Mouse (Mus musculus) spleen, postnatal 14 days (tissue): Measurements from ENCODE around the gene Cenpi.

Source experiments
- DNase-seq, 2 experiments: peaks; one replicate each; pipeline ENCODE4 v3.0.0; 2021 to 2022; ENCODE audit warnings: low spot score in 2 of 2

Cenpi gene

DNA sequence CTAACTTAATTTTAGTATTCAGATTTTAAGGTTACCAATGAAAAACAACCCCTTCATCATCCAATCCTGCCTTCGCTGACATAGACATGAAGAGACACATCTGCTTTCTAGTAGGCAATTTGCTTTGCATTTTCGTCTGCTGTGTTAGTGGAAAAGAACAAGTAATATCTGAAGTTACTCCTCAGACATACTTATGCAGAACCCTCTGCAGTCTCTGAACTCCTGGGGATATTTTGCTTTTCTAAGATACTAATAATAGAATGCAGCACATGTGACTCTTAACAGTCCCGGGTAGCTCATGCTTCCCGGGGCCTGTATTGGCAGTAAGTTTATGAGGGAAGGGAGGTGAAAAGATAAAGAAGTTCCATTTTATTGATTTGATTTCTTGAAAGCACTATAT is 54.3 kb downstream of the Cenpi start:
- no peak for DNase-seq

DNA sequence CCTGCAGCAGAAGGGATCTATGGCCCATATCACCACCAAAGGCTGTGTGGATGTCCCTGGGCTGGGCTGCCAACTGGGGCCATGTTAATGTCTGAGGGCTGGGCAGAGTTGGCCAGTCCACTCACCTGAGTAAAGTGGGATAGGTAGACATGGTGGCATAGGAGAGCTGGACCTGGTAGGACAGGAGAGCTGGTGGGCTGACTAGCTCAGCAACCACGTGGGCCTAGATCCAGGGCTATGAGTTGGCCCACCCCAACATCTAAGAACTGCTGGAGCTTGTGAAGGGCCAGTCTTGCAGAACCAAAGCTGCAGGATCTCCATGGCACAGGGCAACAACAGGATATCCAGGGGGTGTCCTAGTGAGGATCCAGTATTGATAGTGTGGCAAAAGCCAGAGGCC is 57.5 kb downstream of the Cenpi start:
- no peak for DNase-seq

GRCm38 (mm10) chrX:134366547-134366946 is 58.7 kb downstream of the Cenpi start:
- no peak for DNase-seq

- DNase-seq: no peak
Observed at GRCm38 (mm10) chrX:134371279-134371678, 63.4 kb downstream of the Cenpi start.

- DNase-seq: no peak
Observed at GRCm38 (mm10) chrX:134374190-134374589, 66.3 kb downstream of the Cenpi start.

DNA sequence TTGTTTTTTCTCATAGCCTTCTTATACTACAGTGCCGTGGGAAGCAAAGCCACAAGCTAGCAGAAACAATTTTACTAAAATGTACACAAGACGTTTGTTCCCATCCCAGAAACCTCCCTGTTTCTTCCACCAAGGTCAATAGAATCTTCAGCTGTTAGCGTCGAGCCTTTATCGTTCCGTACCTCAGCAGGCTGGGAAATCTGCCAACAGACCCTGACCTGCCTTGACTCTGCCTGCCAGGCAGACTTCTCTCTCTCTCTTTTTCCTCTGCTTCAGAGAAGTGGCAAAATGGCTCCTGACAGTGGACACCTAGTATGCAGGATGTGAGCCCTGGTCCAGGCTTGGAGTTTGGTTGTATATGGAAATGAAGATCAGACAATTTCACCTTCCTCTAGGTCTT is 77.0 kb downstream of the Cenpi start:
- no peak for DNase-seq

DNA sequence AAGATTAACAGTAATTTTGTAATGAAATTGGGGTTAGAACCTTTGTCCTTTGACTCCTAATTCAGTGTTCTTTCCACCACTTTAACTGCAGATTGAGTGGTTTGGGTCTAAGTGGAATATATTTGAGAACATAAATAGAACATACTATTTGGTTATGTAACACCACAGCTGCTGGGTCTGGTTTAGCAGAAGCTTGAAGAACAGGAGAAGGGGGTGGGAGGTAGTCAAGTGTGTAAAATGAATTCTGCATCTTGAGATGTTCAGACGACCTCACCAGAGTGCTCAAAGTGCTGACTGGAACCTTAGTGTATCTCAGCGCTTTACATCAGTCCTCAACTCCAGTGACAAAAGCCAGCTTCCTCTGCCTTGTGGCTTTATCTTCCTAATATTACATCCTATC is 91.1 kb downstream of the Cenpi start:
- DNase-seq: no peak

GRCm38 (mm10) chrX:134403863-134404583 is 96.1 kb downstream of the Cenpi start, which contains the start of gene Drp2:
TSS of gene Drp2 (plus strand) at chrX:134404551.
- no peak for DNase-seq

DNA sequence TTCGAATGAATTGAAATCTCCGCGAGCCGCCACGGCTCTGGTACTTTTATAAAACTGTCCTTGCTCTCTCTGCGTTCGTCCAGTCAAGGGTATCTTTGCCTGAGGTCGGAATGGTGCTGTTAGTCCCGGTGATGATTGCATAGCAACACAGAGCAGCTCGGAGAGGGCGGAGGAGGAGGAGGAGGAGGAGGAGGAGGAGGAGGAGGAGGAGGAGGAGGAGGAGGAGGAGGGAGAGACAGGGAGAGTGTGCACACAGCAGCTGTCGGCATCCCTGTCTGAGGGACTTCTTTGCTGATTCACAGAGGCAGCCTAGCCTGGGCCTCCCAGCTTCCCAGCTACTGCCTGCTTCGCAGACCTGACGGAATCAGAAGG is 96.7 kb downstream of the Cenpi start:
- no peak for DNase-seq

DNA sequence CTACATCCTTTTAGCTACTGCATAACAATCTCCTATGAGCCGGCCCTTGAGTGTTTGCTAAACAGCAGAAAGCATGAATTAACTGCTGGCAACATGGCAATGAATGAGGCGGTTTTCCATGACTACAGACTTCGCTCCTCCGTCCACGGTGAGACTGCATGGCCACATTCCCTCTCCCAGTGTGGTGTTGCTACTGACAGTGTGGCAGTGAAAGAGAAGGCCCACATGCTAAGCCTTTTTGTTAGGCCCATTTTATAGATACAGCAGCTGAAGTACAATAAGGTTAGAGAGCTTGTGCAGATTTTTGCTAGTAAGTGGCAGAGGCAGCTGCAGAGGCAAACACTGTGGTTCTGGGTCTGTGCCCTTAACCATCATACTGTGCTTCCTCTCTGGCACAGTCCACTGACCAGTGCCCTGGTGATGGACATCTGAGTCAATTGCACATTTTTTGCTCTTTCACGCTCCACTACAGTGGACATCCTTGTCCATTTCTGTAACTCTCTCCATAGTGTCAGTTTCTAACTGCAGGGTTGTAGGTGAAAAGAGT is 101.5 kb downstream of the Cenpi start:
- no peak for DNase-seq

DNA sequence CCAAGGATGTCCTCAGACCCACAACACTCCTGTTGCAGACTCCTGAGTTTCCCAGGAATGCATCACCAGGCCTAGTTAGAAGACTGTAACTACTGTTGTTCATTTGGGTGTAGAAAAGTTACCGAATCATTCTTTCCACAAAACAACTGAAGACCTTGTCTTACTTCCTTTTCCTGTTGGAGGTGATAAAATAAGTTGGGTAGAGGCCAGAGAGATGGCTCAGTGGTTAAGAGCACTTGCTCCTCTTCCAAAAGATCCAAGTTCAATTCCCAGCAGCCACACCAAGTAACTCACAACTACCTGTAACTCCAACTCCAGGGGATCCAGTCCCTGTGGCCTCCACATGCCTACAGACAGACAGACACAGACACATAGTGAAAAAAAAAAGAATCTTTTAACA is 104.2 kb downstream of the Cenpi start:
- DNase-seq: no peak
